Mouse (Mus musculus) stomach, postnatal 0 days (tissue): Measurements from ENCODE around the gene Chchd6.

Source experiments
- CTCF ChIP-seq: IDR thresholded peaks from 2 replicates; pipeline ENCODE4 v1.5.1; 2016; ENCODE audit warnings: antibody characterized with exemption, low read depth, mild to moderate bottlenecking, moderate library complexity
- EP300 ChIP-seq: optimal IDR thresholded peaks from 2 replicates; pipeline ENCODE3; 2016; ENCODE audit warnings: antibody characterized with exemption

- TF ChIP-seq CTCF (no peak), EP300 (no peak)
Observed at GRCm38 (mm10) chr6:89569370-89569769, 26.1 kb downstream of the Chchd6 start.
